Mouse (Mus musculus): ENCODE measurements around the gene Pfas. TPM values are rescaled to one million over a fixed set of nuclear protein-coding genes. Genes with fewer than 3 reads are reported as not detected.
A peak's percentile ranks its signal among the peaks of the same experiment; 100 is the strongest.
"Not testable (repeated sequence)": the region's sequence is repeated elsewhere in the genome, so short reads cannot be mapped to it uniquely, and the experiment has no call there.

Pfas gene
- total and polyA plus RNA-seq, 2 experiments from 2014 or later = 14.2 to 29.7 TPM

GRCm38 (mm10) chr11:68987365-68987882 is 20.8 kb downstream of the Pfas start:
- Histone ChIP-seq H3K4me1 (ENCODE audit: insufficient read depth) (no peaks in the 10 kb centered on the region), H3K4me2 (ENCODE audit: low read depth) (no peak overlapping the region), H3K36me3 (ENCODE audit: insufficient read depth) (peaks cover 50% of the 10 kb centered on the region), H3K4me3 (ENCODE audit: low read depth, low read length) (no peak overlapping the region), H3K9ac (no peak overlapping the region), H3K27ac (ENCODE audit: low read depth, low read length) (no peak overlapping the region), H3K9me3 (ENCODE audit: low read length) (no peaks in the 10 kb centered on the region), H3K27me3 (ENCODE audit: insufficient read depth, low read length) (no peaks in the 10 kb centered on the region)
- no peak for DNase-seq
- no peak for ATAC-seq
- WGBS = 76% methylated on average over 11 of the region's 11 CpGs
- TF ChIP-seq CTCF (IDR thresholded peaks at IDR 0.05; ENCODE audit: low read depth) = no peak

GRCm38 (mm10) chr11:68982639-68983369 is 25.5 kb downstream of the Pfas start:
- peak; percentile 81 for DNase-seq
- TF ChIP-seq CTCF (IDR thresholded peaks at IDR 0.05; ENCODE audit: low read depth) = peak; percentile 88
- Histone ChIP-seq H3K27me3 (ENCODE audit: insufficient read depth, low read length) (no peaks in the 10 kb centered on the region), H3K4me2 (ENCODE audit: low read depth) (no peak overlapping the region), H3K9me3 (ENCODE audit: low read length) (no peaks in the 10 kb centered on the region), H3K27ac (ENCODE audit: low read depth, low read length) (no peak overlapping the region), H3K36me3 (ENCODE audit: insufficient read depth) (peaks cover 10% of the 10 kb centered on the region), H3K4me1 (ENCODE audit: insufficient read depth) (no peaks in the 10 kb centered on the region), H3K9ac (0 out of 2 replicates have a peak overlapping the region, but pooled peaks have one; percentile 1), H3K4me3 (ENCODE audit: low read depth, low read length) (no peak overlapping the region)
- 26% methylated on average over 4 of the region's 4 CpGs for WGBS
- ATAC-seq = peak; percentile 50

GRCm38 (mm10) chr11:68980919-68981318 is 27.3 kb downstream of the Pfas start:
- Histone ChIP-seq H3K9ac (no peak overlapping the region), H3K4me3 (ENCODE audit: low read depth, low read length) (no peak overlapping the region), H3K4me1 (ENCODE audit: insufficient read depth) (no peaks in the 10 kb centered on the region), H3K4me2 (ENCODE audit: low read depth) (no peak overlapping the region), H3K27ac (ENCODE audit: low read depth, low read length) (no peak overlapping the region), H3K36me3 (ENCODE audit: insufficient read depth) (no peaks in the 10 kb centered on the region), H3K9me3 (ENCODE audit: low read length) (no peaks in the 10 kb centered on the region), H3K27me3 (ENCODE audit: insufficient read depth, low read length) (no peaks in the 10 kb centered on the region)
- DNase-seq = no peak
- ATAC-seq = no peak
- TF ChIP-seq CTCF (IDR thresholded peaks at IDR 0.05; ENCODE audit: low read depth) = no peak
- WGBS = 74% methylated on average over 3 of the region's 3 CpGs

- no peaks in the 10 kb centered on the region for H3K36me3 ChIP-seq (ENCODE audit: insufficient read depth)
- H3K4me3 ChIP-seq (ENCODE audit: low read depth, low read length) = no peak overlapping the region
- TF ChIP-seq CTCF (IDR thresholded peaks at IDR 0.05; ENCODE audit: low read depth) = no peak
- no peaks in the 10 kb centered on the region for H3K9me3 ChIP-seq (ENCODE audit: low read length)
- H3K27ac ChIP-seq (ENCODE audit: low read depth, low read length) = no peak overlapping the region
- H3K4me1 ChIP-seq (ENCODE audit: insufficient read depth) = no peaks in the 10 kb centered on the region
- ATAC-seq = no peak
- DNase-seq = no peak
- H3K27me3 ChIP-seq (ENCODE audit: insufficient read depth, low read length) = no peaks in the 10 kb centered on the region
- 62% methylated on average over 5 of the region's 5 CpGs for WGBS
- H3K9ac ChIP-seq = no peak overlapping the region
- no peak overlapping the region for H3K4me2 ChIP-seq (ENCODE audit: low read depth)
These were observed 28.9 kb downstream of the Pfas start for GRCm38 (mm10) chr11:68979320-68979733.

- H3K27ac ChIP-seq (ENCODE audit: low read depth, low read length) = no peak overlapping the region
- no peak for TF ChIP-seq CTCF (IDR thresholded peaks at IDR 0.05; ENCODE audit: low read depth)
- no peak overlapping the region for H3K9ac ChIP-seq
- no peak overlapping the region for H3K4me3 ChIP-seq (ENCODE audit: low read depth, low read length)
- H3K4me2 ChIP-seq (ENCODE audit: low read depth) = no peak overlapping the region
- H3K4me1 ChIP-seq (ENCODE audit: insufficient read depth) = no peaks in the 10 kb centered on the region
- ATAC-seq (no peak), DNase-seq (no peak)
- 81% methylated on average over 1 of the region's 1 CpGs for WGBS
- no peaks in the 10 kb centered on the region for H3K9me3 ChIP-seq (ENCODE audit: low read length)
- no peaks in the 10 kb centered on the region for H3K27me3 ChIP-seq (ENCODE audit: insufficient read depth, low read length)
- H3K36me3 ChIP-seq (ENCODE audit: insufficient read depth) = no peaks in the 10 kb centered on the region
These were observed 32.7 kb downstream of the Pfas start for GRCm38 (mm10) chr11:68975601-68976000.

- Histone ChIP-seq H3K27me3 (ENCODE audit: insufficient read depth, low read length) (no peaks in the 10 kb centered on the region), H3K4me3 (ENCODE audit: low read depth, low read length) (peak within 1 kb of the TSS; percentile 38; the same call in 1 of the 2 replicates), H3K36me3 (ENCODE audit: insufficient read depth) (no peaks in the 10 kb centered on the region), H3K4me1 (ENCODE audit: insufficient read depth) (no peaks in the 10 kb centered on the region), H3K9ac (no peak within 1 kb of the TSS), H3K27ac (ENCODE audit: low read depth, low read length) (no peak within 1 kb of the TSS), H3K9me3 (ENCODE audit: low read length) (no peaks in the 10 kb centered on the region), H3K4me2 (ENCODE audit: low read depth) (peak within 1 kb of the TSS; percentile 60)
- no peak for ATAC-seq
- no peak for DNase-seq
- 86% methylated on average over 7 of the region's 7 CpGs for WGBS
- TF ChIP-seq CTCF (IDR thresholded peaks at IDR 0.05; ENCODE audit: low read depth) = no peak
These were observed 33.2 kb downstream of the Pfas start, which contains the start of gene Rangrf for GRCm38 (mm10) chr11:68975085-68975484. Rangrf (minus strand) TSS chr11:68975185.

GRCm38 (mm10) chr11:68974059-68974450 is 34.2 kb downstream of the Pfas start:
- Histone ChIP-seq H3K27ac (ENCODE audit: low read depth, low read length) (no peak overlapping the region), H3K4me1 (ENCODE audit: insufficient read depth) (no peaks in the 10 kb centered on the region), H3K4me3 (ENCODE audit: low read depth, low read length) (peak overlapping the region; percentile 38), H3K27me3 (ENCODE audit: insufficient read depth, low read length) (no peaks in the 10 kb centered on the region), H3K4me2 (ENCODE audit: low read depth) (peak overlapping the region; percentile 60), H3K9me3 (ENCODE audit: low read length) (no peaks in the 10 kb centered on the region), H3K36me3 (ENCODE audit: insufficient read depth) (no peaks in the 10 kb centered on the region), H3K9ac (no peak overlapping the region)
- DNase-seq (no peak), ATAC-seq (no peak)
- TF ChIP-seq CTCF (IDR thresholded peaks at IDR 0.05; ENCODE audit: low read depth) = no peak
- WGBS = 29% methylated on average over 6 of the region's 6 CpGs

- H3K9ac ChIP-seq = peak overlapping the region; percentile 25; the same call in 1 of the 2 replicates
- H3K36me3 ChIP-seq (ENCODE audit: insufficient read depth); H3K4me1 ChIP-seq (ENCODE audit: insufficient read depth); H3K27ac ChIP-seq (ENCODE audit: low read depth, low read length); H3K9me3 ChIP-seq (ENCODE audit: low read length); H3K27me3 ChIP-seq (ENCODE audit: insufficient read depth, low read length): not testable (repeated sequence)
- peak; percentile 80 for DNase-seq
- WGBS = under 1% methylated on average over 37 of the region's 38 CpGs
- ATAC-seq = peak; percentile 94
- H3K4me3 ChIP-seq (ENCODE audit: low read depth, low read length) = peak overlapping the region; percentile 38
- peak overlapping the region; percentile 60 for H3K4me2 ChIP-seq (ENCODE audit: low read depth)
These were observed 34.8 kb downstream of the Pfas start for GRCm38 (mm10) chr11:68973250-68974058.
